Mouse (Mus musculus): Measurements from ENCODE around the gene Hebp1.

The Hebp1 gene

DNA sequence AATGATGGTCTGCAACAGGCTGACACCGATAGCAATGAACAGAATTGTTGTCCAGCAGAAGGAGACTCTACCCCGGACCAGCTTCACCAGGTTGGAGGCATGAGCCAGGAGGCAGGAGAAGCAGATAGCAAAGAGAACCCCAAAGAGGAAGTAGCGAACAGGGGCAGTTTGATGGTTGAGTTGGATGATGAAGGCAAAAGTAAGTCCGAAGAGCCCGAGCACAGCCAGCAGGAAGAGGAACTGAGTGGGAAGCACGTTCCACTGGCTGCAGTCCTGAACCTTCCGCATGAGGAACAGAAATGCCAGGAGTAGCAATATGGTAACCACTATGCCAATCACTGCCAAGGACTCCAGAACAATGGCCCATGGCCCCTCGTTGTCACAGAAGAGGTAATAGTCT lies 81.3 kb downstream of the Hebp1 start:
- no peak for DNase-seq (ENCODE audit: low read depth)

GRCm38 (mm10) chr6:135113114-135113436 lies 84.7 kb downstream of the Hebp1 start:
- no peak for DNase-seq (ENCODE audit: low read depth)

- no peak for DNase-seq (ENCODE audit: low read depth)
Measured at GRCm38 (mm10) chr6:135112411-135113113, 85.3 kb downstream of the Hebp1 start.

DNA sequence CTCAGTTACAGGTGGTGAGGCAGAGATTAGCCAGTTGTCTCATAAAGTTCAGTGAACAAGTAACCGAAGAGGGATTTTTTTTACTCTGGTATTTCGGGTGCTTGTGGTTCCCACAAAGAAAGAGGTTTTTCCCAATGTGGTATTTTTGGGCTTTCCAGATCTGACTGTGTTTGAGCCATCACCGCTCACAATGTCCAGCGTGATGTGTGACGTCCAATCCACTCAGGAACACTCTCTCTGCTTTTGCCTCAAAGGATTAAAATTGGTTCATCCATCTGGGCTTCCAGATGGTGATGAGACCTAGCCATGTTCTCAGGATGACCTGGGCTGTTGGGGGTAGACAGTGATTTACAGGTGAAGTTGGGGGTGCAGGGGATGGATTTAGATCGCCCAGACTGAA lies 90.8 kb downstream of the Hebp1 start:
- DNase-seq (ENCODE audit: low read depth): no peak

DNA sequence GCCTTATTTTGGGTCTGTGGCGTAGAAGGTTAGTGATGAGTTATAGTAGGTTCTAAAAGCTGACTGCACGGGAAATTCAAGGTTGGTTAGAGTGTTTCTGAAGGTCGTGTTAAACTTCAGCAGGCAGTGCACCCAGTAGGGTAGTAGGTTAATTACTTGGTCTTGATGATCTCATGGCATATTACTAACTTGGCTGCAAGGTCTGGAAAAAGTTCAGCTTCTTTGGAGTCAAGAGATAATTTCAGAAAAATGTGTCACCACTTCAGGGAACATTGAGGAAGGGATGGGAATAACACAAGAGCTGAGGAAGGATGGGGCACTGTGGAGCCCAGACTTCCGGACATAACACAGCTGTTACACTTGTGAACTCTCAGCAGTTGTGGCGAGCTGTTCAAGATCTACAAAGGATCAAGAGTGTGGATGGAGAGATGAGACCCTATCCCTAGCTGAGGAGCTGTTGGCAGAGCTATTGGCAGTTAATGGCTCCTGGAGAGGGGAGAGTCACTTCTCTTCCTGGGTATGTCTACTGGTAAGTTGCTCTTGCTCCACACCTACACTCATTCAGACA lies 95.0 kb downstream of the Hebp1 start:
- no peak for DNase-seq (ENCODE audit: low read depth)

- DNase-seq (ENCODE audit: low read depth): no peak
Measured at GRCm38 (mm10) chr6:135100787-135101472, 96.9 kb downstream of the Hebp1 start.

- DNase-seq (ENCODE audit: low read depth): no peak
Measured at GRCm38 (mm10) chr6:135092798-135093470, 104.9 kb downstream of the Hebp1 start.

DNA sequence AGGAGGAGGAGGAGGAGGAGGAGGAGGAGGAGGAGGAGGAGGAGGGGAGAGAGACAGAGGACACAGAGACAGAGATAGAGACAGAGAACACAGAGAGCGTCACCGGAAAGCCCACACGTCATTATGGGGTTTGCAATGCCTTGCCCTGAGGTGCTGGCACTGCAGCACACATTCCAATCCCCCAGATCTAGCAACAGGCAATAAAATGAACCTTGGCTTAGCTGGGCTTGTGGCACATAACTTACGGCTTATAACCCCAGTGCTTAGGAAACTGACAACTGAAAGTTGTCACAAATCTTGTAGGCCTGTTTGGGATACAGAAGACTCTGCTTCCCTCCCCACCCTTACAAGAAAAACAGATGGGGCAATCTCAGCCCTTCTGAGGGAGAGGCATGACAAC lies 107.2 kb downstream of the Hebp1 start:
- no peak for DNase-seq (ENCODE audit: low read depth)

DNA sequence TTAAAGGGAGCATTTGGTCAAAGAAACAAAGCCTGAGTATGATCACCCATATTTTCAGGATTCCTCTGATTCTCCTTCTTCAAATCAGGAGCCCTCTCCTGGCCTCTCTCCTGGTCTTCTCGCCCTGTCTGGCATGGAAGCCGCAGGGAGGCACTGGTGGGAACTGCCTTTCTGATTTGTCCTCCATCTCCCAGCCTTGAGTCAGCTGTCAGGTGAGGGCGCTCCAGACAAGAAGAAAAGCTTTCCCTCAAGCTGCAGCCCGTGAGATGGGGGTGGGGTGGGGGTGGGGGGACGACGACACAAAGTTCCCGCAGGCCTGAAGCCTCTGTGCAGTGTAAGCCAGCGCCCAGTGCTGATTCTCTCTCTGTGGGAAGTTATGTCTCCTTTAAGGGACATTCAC lies 108.0 kb downstream of the Hebp1 start:
- DNase-seq (ENCODE audit: low read depth): no peak

- peak; percentile 62 for DNase-seq (ENCODE audit: low read depth)
Measured at GRCm38 (mm10) chr6:135087721-135088451, 109.9 kb downstream of the Hebp1 start.
